Mouse (Mus musculus): ENCODE measurements around the gene Ntn4.

GRCm38 (mm10) chr10:93771931-93772465, 131.5 kb downstream of the Ntn4 start:
- TF ChIP-seq POLR2A (IDR thresholded peaks at IDR 0.05; ENCODE audit: low read depth, low read length) (no peak), MAFK (IDR thresholded peaks at IDR 0.05; ENCODE audit: insufficient replicate concordance, low read length) (no peak), CTCF (conservative IDR thresholded peaks at IDR 0.05 in 1 of 2, IDR thresholded peaks at IDR 0.05 in 1 of 2; ENCODE audit: low read depth in 2 of 2, low read length in 2 of 2) (no peak), ELF1 (IDR thresholded peaks at IDR 0.05; ENCODE audit: low read depth, low read length) (no peak), EP300 (IDR thresholded peaks at IDR 0.05; ENCODE audit: low read length) (no peak), MAX (IDR thresholded peaks at IDR 0.05; ENCODE audit: low read length) (no peak), TCF12 (IDR thresholded peaks at IDR 0.05; ENCODE audit: low read depth, low read length) (no peak), NRF1 (IDR thresholded peaks at IDR 0.05; ENCODE audit: low read depth, low read length) (no peak), USF1 (IDR thresholded peaks at IDR 0.05; ENCODE audit: low read depth, low read length) (no peak), SIN3A (IDR thresholded peaks at IDR 0.05; ENCODE audit: low read length) (no peak), BHLHE40 (IDR thresholded peaks at IDR 0.05; ENCODE audit: low read depth, low read length) (no peak), HCFC1 (IDR thresholded peaks at IDR 0.05; ENCODE audit: low read depth, low read length) (no peak)

Measured in CH12.LX (cell line).